Mouse (Mus musculus) intestine, embryonic 16.5 days (tissue): ENCODE results near the gene Mettl16. TPM values are rescaled to one million over a fixed set of nuclear protein-coding genes. Genes with fewer than 3 reads are reported as not detected.

Experiments used
- ATAC-seq: fragments of 200-750 bp; cut with Nextera tagmentation; 2 replicates; pipeline ENCODE4 v1.8.0; 2017; ENCODE audit warnings: moderate TSS enrichment, moderate library complexity
- H3K27ac ChIP-seq: fragments of 300-500 bp; sonication (generic); 2 replicates; pipeline ENCODE4 v1.5.1; 2014; ENCODE audit warnings: mild to moderate bottlenecking, low read length
- H3K27me3 ChIP-seq: fragments of 300-500 bp; sonication (generic); replicated peaks from 2 replicates; pipeline ENCODE4 v1.6.1; 2014; ENCODE audit warnings: low read length, control low read depth, mixed read lengths; ENCODE audit not compliant: control insufficient read depth, insufficient read depth
- H3K36me3 ChIP-seq: fragments of 300-500 bp; sonication (generic); 2 replicates; pipeline ENCODE4 v1.6.1; 2014; ENCODE audit warnings: low read length, control low read depth; ENCODE audit not compliant: control insufficient read depth, insufficient read depth
- H3K4me1 ChIP-seq: fragments of 300-500 bp; sonication (generic); 2 replicates; pipeline ENCODE4 v1.6.1; 2014; ENCODE audit warnings: low read length, control low read depth, mixed read lengths; ENCODE audit not compliant: control insufficient read depth, insufficient read depth
- H3K4me2 ChIP-seq: fragments of 300-500 bp; sonication (generic); 2 replicates; pipeline ENCODE4 v1.6.1; 2014; ENCODE audit warnings: low read depth, low read length, control low read depth
- H3K4me3 ChIP-seq: fragments of 300-500 bp; sonication (generic); 2 replicates; pipeline ENCODE4 v1.5.1; 2014; ENCODE audit warnings: mild to moderate bottlenecking, low read length
- H3K9ac ChIP-seq: fragments of 300-500 bp; sonication (generic); 2 replicates; pipeline ENCODE4 v1.6.1; 2014; ENCODE audit warnings: low read depth, low read length
- H3K9me3 ChIP-seq: fragments of 300-500 bp; sonication (generic); 2 replicates; pipeline ENCODE4 v1.6.1; 2016; ENCODE audit warnings: low read length, control low read depth; ENCODE audit not compliant: control insufficient read depth
- whole genome bisulfite sequencing: fragments of 180-500 bp; shearing (Covaris S2); extraction: QIAGEN DNeasy Blood & Tissue Kit; methylation state at CpG from one replicate; pipeline ENCODE4 v1.1.7; 2014; 5-methylcytosine and 5-hydroxymethylcytosine counted together
- polyA plus RNA-seq: library from polyadenylated mRNA; unstranded; fragments of >200 nt; fragmentation: Nextera tagmentation; extraction: Ambion mirVana; gene quantifications from 2 replicates; pipeline ENCODE4 v1.2.1, GENCODE M21; 2015

Gene Mettl16
- polyA plus RNA-seq, 1 experiment from 2014 or later, result 41.4 TPM

DNA sequence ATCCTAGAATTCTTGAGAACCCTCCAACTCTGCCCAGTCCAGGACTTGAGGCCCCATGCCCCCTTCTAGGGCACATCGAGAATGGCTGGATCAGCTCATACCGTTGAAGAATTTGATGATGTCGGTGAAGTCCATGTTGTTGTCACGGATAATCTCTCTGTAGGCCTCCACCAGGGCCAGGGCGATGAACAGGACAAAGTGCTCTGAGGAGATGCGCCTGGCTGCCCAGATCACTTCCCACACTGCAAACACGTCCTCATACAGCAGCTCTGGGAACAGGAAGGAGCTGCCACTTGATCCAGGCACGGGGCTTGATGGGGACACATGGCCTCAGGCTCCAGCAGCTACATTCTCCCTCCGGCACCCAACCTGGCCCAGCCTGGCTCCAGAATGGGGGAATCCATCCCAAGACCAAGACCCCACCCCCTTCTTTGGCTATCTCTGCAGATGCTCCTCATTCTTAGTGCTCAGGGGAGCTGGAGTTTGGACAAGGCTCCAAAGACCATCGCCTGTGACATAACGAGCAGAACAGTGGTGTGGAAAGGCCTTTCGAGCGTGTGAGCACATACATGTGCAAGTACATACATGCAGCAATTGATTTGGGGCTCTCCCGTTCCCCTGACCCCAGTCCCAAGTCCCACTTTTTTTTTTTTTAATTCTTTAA is 80.5 kb downstream of the Mettl16 start:
- no peak for ATAC-seq
- no peak overlapping the region for H3K4me3 ChIP-seq
- H3K27me3 ChIP-seq, result no peaks in the 10 kb centered on the region
- H3K4me2 ChIP-seq, result no peak overlapping the region
- no peak overlapping the region for H3K27ac ChIP-seq
- H3K9me3 ChIP-seq, result no peaks in the 10 kb centered on the region
- H3K4me1 ChIP-seq, result peaks cover 3% of the 10 kb centered on the region
- no peaks in the 10 kb centered on the region for H3K36me3 ChIP-seq
- WGBS, result 87% methylated on average over 14 of the region's 14 CpGs
- H3K9ac ChIP-seq, result no peak overlapping the region

DNA sequence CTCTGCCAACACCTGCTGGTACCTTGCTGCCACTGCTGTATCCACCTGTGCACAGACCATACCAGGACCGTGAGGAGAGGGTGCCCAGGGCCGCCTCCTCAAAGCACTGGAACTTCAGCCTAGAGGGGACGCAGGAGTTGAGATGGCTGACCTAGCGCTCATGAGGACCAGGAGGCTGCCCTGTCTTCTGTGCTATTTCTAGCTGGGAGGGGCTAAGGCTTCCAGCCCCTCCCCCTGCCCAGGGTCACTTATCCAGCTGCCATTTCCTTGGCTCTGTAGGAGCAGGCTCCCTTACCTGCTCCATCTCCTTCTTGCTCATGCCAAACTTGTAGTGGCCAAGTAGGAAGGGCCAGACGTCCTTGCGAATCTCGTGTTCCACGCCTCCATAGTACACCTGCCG is 87.1 kb downstream of the Mettl16 start:
- 89% methylated on average over 9 of the region's 9 CpGs for WGBS
- no peaks in the 10 kb centered on the region for H3K27me3 ChIP-seq
- H3K9ac ChIP-seq, result no peak overlapping the region
- peaks cover 3% of the 10 kb centered on the region; the same call in 1 of the 2 replicates for H3K36me3 ChIP-seq
- no peak overlapping the region for H3K4me2 ChIP-seq
- H3K27ac ChIP-seq, result no peak overlapping the region
- no peaks in the 10 kb centered on the region for H3K9me3 ChIP-seq
- no peak overlapping the region for H3K4me3 ChIP-seq
- ATAC-seq, result no peak
- no peaks in the 10 kb centered on the region for H3K4me1 ChIP-seq

DNA sequence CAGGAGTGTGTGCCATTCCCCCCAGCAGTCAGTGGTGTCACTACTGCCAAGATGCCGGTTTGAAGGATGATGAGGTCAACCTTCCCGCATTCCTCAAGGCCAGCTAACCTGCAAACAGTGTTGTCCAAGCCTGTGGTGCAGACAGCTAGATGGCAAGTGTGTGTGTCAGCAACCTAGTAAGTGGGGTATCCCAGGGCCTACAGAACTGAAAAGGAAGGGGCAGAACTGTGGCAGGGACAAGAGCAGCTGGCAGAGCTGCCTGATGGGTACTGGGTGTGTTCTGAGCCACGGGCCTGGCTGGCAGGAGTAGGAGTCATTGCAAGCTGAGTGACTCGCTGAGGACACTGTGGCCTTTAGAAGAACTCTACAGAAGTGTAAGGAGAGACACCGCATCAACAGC is 91.5 kb downstream of the Mettl16 start:
- no peaks in the 10 kb centered on the region for H3K9me3 ChIP-seq
- H3K27ac ChIP-seq, result no peak overlapping the region
- 70% methylated on average over 5 of the region's 5 CpGs for WGBS
- no peak overlapping the region for H3K9ac ChIP-seq
- H3K4me3 ChIP-seq, result no peak overlapping the region
- H3K4me1 ChIP-seq, result no peaks in the 10 kb centered on the region
- no peak for ATAC-seq
- H3K4me2 ChIP-seq, result no peak overlapping the region
- peaks cover 3% of the 10 kb centered on the region; the same call in 1 of the 2 replicates for H3K36me3 ChIP-seq
- no peaks in the 10 kb centered on the region for H3K27me3 ChIP-seq

GRCm38 (mm10) chr11:74863471-74863870 is 92.8 kb downstream of the Mettl16 start:
- H3K36me3 ChIP-seq, result no peaks in the 10 kb centered on the region
- WGBS, result 35% methylated on average over 11 of the region's 11 CpGs
- no peak overlapping the region for H3K9ac ChIP-seq
- no peak overlapping the region for H3K4me3 ChIP-seq
- H3K9me3 ChIP-seq, result no peaks in the 10 kb centered on the region
- H3K27ac ChIP-seq, result no peak overlapping the region
- ATAC-seq, result no peak
- H3K4me2 ChIP-seq, result no peak overlapping the region
- H3K27me3 ChIP-seq, result no peaks in the 10 kb centered on the region
- H3K4me1 ChIP-seq, result no peaks in the 10 kb centered on the region

- Histone ChIP-seq H3K27me3 (no peaks in the 10 kb centered on the region), H3K4me1 (no peaks in the 10 kb centered on the region), H3K9ac (no peak overlapping the region), H3K4me2 (no peak overlapping the region), H3K36me3 (no peaks in the 10 kb centered on the region), H3K4me3 (no peak overlapping the region), H3K27ac (no peak overlapping the region), H3K9me3 (no peaks in the 10 kb centered on the region)
- ATAC-seq, result no peak
- 88% methylated on average over 9 of the region's 9 CpGs for WGBS
These were observed 93.8 kb downstream of the Mettl16 start for GRCm38 (mm10) chr11:74864421-74864820.

DNA sequence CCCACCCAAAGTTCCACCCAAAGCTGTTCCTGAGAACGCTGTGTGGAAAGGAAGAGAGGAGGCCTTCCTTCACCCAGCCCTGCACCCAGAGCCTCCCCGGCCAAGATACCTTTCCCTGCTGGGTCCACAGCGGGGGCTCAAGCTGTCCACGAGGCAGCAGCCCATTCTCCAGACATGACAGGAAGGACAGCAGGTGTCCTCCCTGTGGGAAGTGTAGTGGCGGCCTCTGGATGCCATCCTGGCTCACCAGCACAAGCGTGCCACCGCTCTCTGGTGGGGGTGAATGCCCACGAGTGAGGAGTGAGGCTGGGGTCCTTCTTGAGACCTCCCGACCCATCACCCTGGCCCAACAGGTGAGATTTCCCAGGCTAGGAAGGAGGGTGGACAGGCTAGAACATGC is 94.6 kb downstream of the Mettl16 start:
- no peak overlapping the region for H3K27ac ChIP-seq
- no peak for ATAC-seq
- H3K9ac ChIP-seq, result no peak overlapping the region
- H3K4me1 ChIP-seq, result no peaks in the 10 kb centered on the region
- no peaks in the 10 kb centered on the region for H3K9me3 ChIP-seq
- no peak overlapping the region for H3K4me2 ChIP-seq
- H3K27me3 ChIP-seq, result no peaks in the 10 kb centered on the region
- no peaks in the 10 kb centered on the region for H3K36me3 ChIP-seq
- WGBS, result 86% methylated on average over 9 of the region's 9 CpGs
- no peak overlapping the region for H3K4me3 ChIP-seq

- Histone ChIP-seq H3K27ac (no peak overlapping the region), H3K27me3 (no peaks in the 10 kb centered on the region), H3K36me3 (no peaks in the 10 kb centered on the region), H3K9ac (no peak overlapping the region), H3K4me1 (no peaks in the 10 kb centered on the region), H3K9me3 (no peaks in the 10 kb centered on the region), H3K4me3 (no peak overlapping the region), H3K4me2 (no peak overlapping the region)
- 78% methylated on average over 4 of the region's 4 CpGs for WGBS
- no peak for ATAC-seq
These were observed 96.0 kb downstream of the Mettl16 start for GRCm38 (mm10) chr11:74866640-74867039.

DNA sequence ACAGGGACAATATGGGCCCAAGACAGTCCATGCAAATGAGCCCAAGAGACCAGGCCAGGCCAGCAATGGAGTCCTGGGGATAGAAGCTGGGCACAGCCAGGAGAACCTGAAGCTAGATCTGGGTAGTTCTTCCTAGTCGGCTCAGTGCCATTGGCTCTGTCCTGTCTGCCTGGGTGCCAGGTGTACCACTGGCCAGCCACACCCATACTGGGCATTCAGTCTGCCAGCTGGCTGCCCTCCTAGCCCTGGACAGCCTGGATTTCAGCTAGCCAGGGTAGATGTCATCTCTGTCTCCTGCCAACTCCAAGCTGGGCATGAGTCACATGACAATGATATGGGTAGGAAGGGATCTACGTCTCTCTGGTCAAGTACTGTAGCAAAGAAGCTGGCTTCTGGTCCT is 96.6 kb downstream of the Mettl16 start:
- Histone ChIP-seq H3K9me3 (no peaks in the 10 kb centered on the region), H3K36me3 (no peaks in the 10 kb centered on the region), H3K27ac (no peak overlapping the region), H3K4me2 (no peak overlapping the region), H3K4me3 (no peak overlapping the region), H3K9ac (no peak overlapping the region), H3K27me3 (no peaks in the 10 kb centered on the region), H3K4me1 (no peaks in the 10 kb centered on the region)
- 73% methylated on average over 2 of the region's 2 CpGs for WGBS
- ATAC-seq, result no peak

GRCm38 (mm10) chr11:74868046-74868760 is 97.6 kb downstream of the Mettl16 start:
- Histone ChIP-seq H3K27ac (no peak overlapping the region), H3K4me3 (no peak overlapping the region), H3K27me3 (no peaks in the 10 kb centered on the region), H3K4me2 (no peak overlapping the region), H3K4me1 (no peaks in the 10 kb centered on the region), H3K9me3 (no peaks in the 10 kb centered on the region), H3K9ac (no peak overlapping the region), H3K36me3 (no peaks in the 10 kb centered on the region)
- ATAC-seq, result no peak
- WGBS, result 89% methylated on average over 13 of the region's 13 CpGs
